Mouse (Mus musculus) bone marrow, adult 2 months (tissue): ENCODE results near the gene Cdc42se1. TPM values are rescaled to one million over a fixed set of nuclear protein-coding genes. Genes with fewer than 3 reads are reported as not detected.
A peak's percentile ranks its signal among the peaks of the same experiment; 100 is the strongest.

Experiments
- H3K27ac ChIP-seq: fragments of 200-500 bp; 2 replicates; pipeline ENCODE4 v1.5.1; 2012; ENCODE audit warnings: low read depth, mild to moderate bottlenecking, control low read depth, inconsistent platforms, low read length; ENCODE audit not compliant: control insufficient read depth, poor library complexity, insufficient read depth
- H3K4me1 ChIP-seq: fragments of 200-500 bp; 2 replicates; pipeline ENCODE4 v1.6.1; 2011; ENCODE audit warnings: low read length; ENCODE audit not compliant: control insufficient read depth, insufficient read depth
- H3K4me3 ChIP-seq: fragments of 200-500 bp; replicated peaks from 2 replicates; pipeline ENCODE3; 2011; ENCODE audit warnings: mild to moderate bottlenecking, low read depth, low read length, control low read depth; ENCODE audit not compliant: control insufficient read depth
- CTCF ChIP-seq: fragments of 200-500 bp; IDR thresholded peaks from 2 replicates; pipeline ENCODE4 v1.5.1; 2011; ENCODE audit warnings: low read length, control low read depth; ENCODE audit not compliant: control insufficient read depth, insufficient read depth
- POLR2A ChIP-seq: fragments of 200-500 bp; IDR thresholded peaks from 2 replicates; pipeline ENCODE4 v1.6.1; 2011; ENCODE audit warnings: low read depth, mild to moderate bottlenecking, control low read depth, low read length, borderline replicate concordance; ENCODE audit not compliant: control insufficient read depth
- WGBS: fragments of 180-500 bp; shearing (Covaris S2); methylation state at CpG from one replicate; pipeline ENCODE4 v1.1.7; 2018; 5-methylcytosine and 5-hydroxymethylcytosine counted together
- polyA plus RNA-seq: library from polyadenylated mRNA; stranded (reverse); fragments of >200 nt; gene quantifications from 2 replicates; pipeline ENCODE4 v1.2.4, GENCODE M21; 2011; ENCODE audit warnings: low replicate concordance; ENCODE audit not compliant: missing spikeins, insufficient read depth, insufficient read length

Gene Cdc42se1
- polyA plus RNA-seq, 1 experiment = 54.7 TPM

- peak within 1 kb of the TSS; percentile 98 for H3K27ac ChIP-seq
- H3K4me1 ChIP-seq = no peaks in the 10 kb centered on the region; the same call in 1 of the 2 replicates
- WGBS = under 1% methylated on average over 53 of the region's 53 CpGs
- TF ChIP-seq POLR2A (no peak), CTCF (no peak)
- H3K4me3 ChIP-seq = peak within 1 kb of the TSS; percentile 83
Measured at GRCm38 (mm10) chr3:95281216-95282126, 52.9 kb downstream of the Cdc42se1 start, which contains the start of the genes Mindy1 and Prune1. Mindy1 (plus strand) TSS chr3:95281345. Prune1 (minus strand) TSS chr3:95282076.

- TF ChIP-seq POLR2A (0 out of 2 replicates have a peak, but pooled peaks have one; percentile 14), CTCF (no peak)
- H3K4me3 ChIP-seq = peak overlapping the region; percentile 79
- WGBS = under 1% methylated on average over 11 of the region's 11 CpGs
- peak overlapping the region; percentile 98 for H3K27ac ChIP-seq
- H3K4me1 ChIP-seq = no peaks in the 10 kb centered on the region; the same call in 1 of the 2 replicates
Measured at GRCm38 (mm10) chr3:95282381-95282864, 53.9 kb downstream of the Cdc42se1 start.

GRCm38 (mm10) chr3:95282865-95283588 lies 54.5 kb downstream of the Cdc42se1 start:
- TF ChIP-seq CTCF = no peak
- TF ChIP-seq POLR2A = peak; percentile 76
- no peaks in the 10 kb centered on the region; the same call in 1 of the 2 replicates for H3K4me1 ChIP-seq
- peak overlapping the region; percentile 79 for H3K4me3 ChIP-seq
- peak overlapping the region; percentile 98 for H3K27ac ChIP-seq
- WGBS = under 1% methylated on average over 51 of the region's 51 CpGs

- Histone ChIP-seq H3K4me3 (peak overlapping the region; percentile 79), H3K27ac (peak overlapping the region; percentile 98), H3K4me1 (no peaks in the 10 kb centered on the region)
- WGBS = 2% methylated on average over 7 of the region's 7 CpGs
- TF ChIP-seq POLR2A (no peak), CTCF (no peak)
Measured at GRCm38 (mm10) chr3:95283589-95283941, 55.0 kb downstream of the Cdc42se1 start.

- no peak overlapping the region; the same call in 1 of the 2 replicates for H3K27ac ChIP-seq
Measured at GRCm38 (mm10) chr3:95284062-95284461, 55.5 kb downstream of the Cdc42se1 start.

GRCm38 (mm10) chr3:95284501-95285281 lies 56.2 kb downstream of the Cdc42se1 start:
- 89% methylated on average over 12 of the region's 12 CpGs for WGBS
- H3K4me1 ChIP-seq = no peaks in the 10 kb centered on the region
- H3K27ac ChIP-seq = no peak overlapping the region
- TF ChIP-seq POLR2A (no peak), CTCF (no peak)
- H3K4me3 ChIP-seq = no peak overlapping the region

More at GRCm38 (mm10) chr3:95284062-95284461, 55.5 kb downstream of the Cdc42se1 start:
- peak overlapping the region; percentile 79 for H3K4me3 ChIP-seq
- WGBS = 26% methylated on average over 1 of the region's 1 CpGs
- H3K4me1 ChIP-seq = no peaks in the 10 kb centered on the region
- TF ChIP-seq POLR2A = no peak
- TF ChIP-seq CTCF = no peak

DNA sequence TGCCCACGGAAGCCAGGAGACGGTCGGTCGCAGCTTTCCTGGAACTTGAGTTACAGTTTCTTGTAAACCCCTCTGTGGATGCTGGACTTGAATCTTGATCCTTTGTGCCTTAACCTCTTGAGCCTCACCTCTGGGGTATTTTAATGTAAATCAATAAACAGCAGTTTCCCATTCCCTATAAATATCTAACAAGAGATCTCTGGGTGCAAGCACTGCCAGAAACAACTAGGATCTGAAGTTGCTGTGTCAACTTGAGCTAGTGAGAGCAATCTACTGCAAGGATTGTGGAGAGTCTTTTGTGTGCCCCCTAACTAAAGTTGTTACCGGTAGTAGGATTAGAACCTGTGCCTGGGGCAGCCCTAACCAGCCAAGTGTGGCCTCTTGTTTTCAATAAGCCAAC lies 56.9 kb downstream of the Cdc42se1 start:
- Histone ChIP-seq H3K27ac (no peak overlapping the region), H3K4me1 (no peaks in the 10 kb centered on the region), H3K4me3 (no peak overlapping the region)
- WGBS = 92% methylated on average over 5 of the region's 5 CpGs
- TF ChIP-seq POLR2A (no peak), CTCF (no peak)

Other genes with a start within 250 kb of the Cdc42se1 start
- gene Zfp687, start 213.3 kb upstream of the Cdc42se1 start, polyA plus RNA-seq = 10.6 and 21.1 TPM in 2 replicates
- gene Psmd4, start 186.1 kb upstream of the Cdc42se1 start, polyA plus RNA-seq = 288 and 328 TPM in 2 replicates
- gene Pip5k1a, start 121.8 kb upstream of the Cdc42se1 start, polyA plus RNA-seq = 22.5 and 38.8 TPM in 2 replicates
- gene Vps72, start 117.7 kb upstream of the Cdc42se1 start, polyA plus RNA-seq = 17.0 and 39.0 TPM in 2 replicates
- gene Tmod4, start 104.3 kb upstream of the Cdc42se1 start, polyA plus RNA-seq = 4.5 and 6.1 TPM in 2 replicates
- 72.6 and 130 TPM in 2 replicates for gene Scnm1, start 94.7 kb upstream of the Cdc42se1 start, polyA plus RNA-seq
- 9.4 and 10.9 TPM in 2 replicates for gene Lysmd1, start 94.6 kb upstream of the Cdc42se1 start, polyA plus RNA-seq
- 11.7 and 41.8 TPM in 2 replicates for gene Tnfaip8l2, start 86.4 kb upstream of the Cdc42se1 start, polyA plus RNA-seq
- gene Sema6c, start 68.3 kb upstream of the Cdc42se1 start, polyA plus RNA-seq = 0.49 and 1.2 TPM in 2 replicates
- gene Gabpb2, start 10.8 kb upstream of the Cdc42se1 start, polyA plus RNA-seq = 28.4 and 28.5 TPM in 2 replicates
- gene Mllt11, start 3.4 kb downstream of the Cdc42se1 start, polyA plus RNA-seq = 6.0 and 9.1 TPM in 2 replicates
- gene Gm128, start 12.9 kb downstream of the Cdc42se1 start, polyA plus RNA-seq = 0.52 TPM in 1 of 2 replicates, not detected in the other
- 1.7 TPM in 1 of 2 replicates, not detected in the other for gene Bnipl, start 22.5 kb downstream of the Cdc42se1 start, polyA plus RNA-seq
- 50.3 and 67.0 TPM in 2 replicates for gene Mindy1, start 52.6 kb downstream of the Cdc42se1 start, polyA plus RNA-seq
- gene Prune1, start 53.3 kb downstream of the Cdc42se1 start, polyA plus RNA-seq = 8.3 and 12.4 TPM in 2 replicates
- gene Anxa9, start 78.4 kb downstream of the Cdc42se1 start, polyA plus RNA-seq = 3.8 and 4.3 TPM in 2 replicates
- 70.3 and 159 TPM in 2 replicates for gene Cers2, start 86.1 kb downstream of the Cdc42se1 start, polyA plus RNA-seq
- gene Setdb1, start 128.5 kb downstream of the Cdc42se1 start, polyA plus RNA-seq = 13.9 and 27.0 TPM in 2 replicates
- not detected in 2 replicates for gene 4930558C23Rik, start 174.1 kb downstream of the Cdc42se1 start, polyA plus RNA-seq
- gene Arnt, start 205.7 kb downstream of the Cdc42se1 start, polyA plus RNA-seq = 15.5 and 18.3 TPM in 2 replicates